15 mouse cellular contexts compared by ENCODE assay signal in genomic region chr14:20502966-20503365, GRCm38 (mm10). TPM values are rescaled to one million over a fixed set of nuclear protein-coding genes. Genes with fewer than 3 reads are reported as not detected.
A peak's percentile ranks its signal among the peaks of the same experiment; 100 is the strongest.
DNase-seq lines count a peak whose midpoint lies in the region; ATAC-seq lines count a peak whose summit lies in the region.
"Had no signal": no experiment of that assay in that cellular context is flagged by ENCODE, and none has a peak within 500 bp of the region (broad histone marks: within the 10 kb centered on the region; RNA-seq: fewer than 3 reads in every experiment).

No protein-coding gene starts in this region.

- no peak overlapping the region for H3K9ac ChIP-seq in midbrain, embryonic 14.5 days (replicated peaks; ENCODE audit: low read length)
- H3K9ac ChIP-seq: hindbrain, embryonic 14.5 days; liver, embryonic 15.5 days had no signal

- DNase-seq in heart, adult 8-10 months (ENCODE audit: low spot score): peak; percentile 14
- no peak for DNase-seq in heart, postnatal 36 days
- peak; percentile 51 for DNase-seq in 3T3-L1 (ENCODE audit: low read depth, low spot score)
- DNase-seq in R1 (ENCODE audit: low read depth, low spot score): peak; percentile 16
- no peak for DNase-seq in liver
- no peak for DNase-seq in midbrain, embryonic 14.5 days
- no peak for DNase-seq in embryo, embryonic 9.5 days (ENCODE audit: extremely low spot score)
- DNase-seq: cerebellum, adult 18-20 months; left cerebral cortex, postnatal 4 days; thymus, postnatal 25 days had no signal

- no peak overlapping the region for H3K4me3 ChIP-seq in midbrain, embryonic 14.5 days (replicated peaks; ENCODE audit: low read depth, low read length)
- H3K4me3 ChIP-seq: liver, embryonic 15.5 days had no signal

- H3K4me2 ChIP-seq in midbrain, embryonic 14.5 days (ENCODE audit: low read length): no peak overlapping the region
- H3K4me2 ChIP-seq: hindbrain, embryonic 14.5 days; liver, embryonic 15.5 days; midbrain, embryonic 11.5 days had no signal

- intact Hi-C loops in heart, postnatal 36 days (cut with DNase I): no loop called here

- WGBS in midbrain, embryonic 14.5 days: 96% methylated on average over 10 of the region's 10 CpGs

- H3K27ac ChIP-seq in midbrain, embryonic 14.5 days (replicated peaks; ENCODE audit: low read depth, low read length): no peak overlapping the region
- H3K27ac ChIP-seq: hindbrain, embryonic 14.5 days; kidney, postnatal 0 days; liver, embryonic 15.5 days had no signal

- no peaks in the 10 kb centered on the region for H3K9me3 ChIP-seq in midbrain, embryonic 14.5 days (ENCODE audit: control insufficient read depth, low read length)
- H3K9me3 ChIP-seq: liver, embryonic 15.5 days had no signal

- peaks cover 31% of the 10 kb centered on the region for H3K36me3 ChIP-seq in midbrain, embryonic 14.5 days (ENCODE audit: control insufficient read depth, insufficient read depth, low read length)

- no peaks in the 10 kb centered on the region for H3K27me3 ChIP-seq in midbrain, embryonic 14.5 days (ENCODE audit: control insufficient read depth, insufficient read depth, low read length)
- H3K27me3 ChIP-seq: liver, embryonic 15.5 days had no signal

- ATAC-seq in megakaryocyte, adult 5-6 weeks (ENCODE audit: poor library complexity, severe bottlenecking): peak; percentile 62
- ATAC-seq in midbrain, embryonic 14.5 days (ENCODE audit: low FRiP score, low TSS enrichment): no peak

- no peaks in the 10 kb centered on the region for H3K4me1 ChIP-seq in midbrain, embryonic 14.5 days (ENCODE audit: control insufficient read depth, insufficient read depth, low read length)
- H3K4me1 ChIP-seq: liver, embryonic 15.5 days had no signal

RNA-seq across cellular contexts. Expression of gene Mss51, which starts 6.3 kb away (rescaled TPM):
- total RNA-seq in heart, adult 8-10 months (2022): under 1 TPM; 0.31 to 0.65 (median 0.38) TPM
- total RNA-seq in heart, postnatal 36 days (2021): under 1 TPM; 0.41 to 0.58 TPM
- 1.2 and 3.2 TPM in 2 replicates for total RNA-seq in megakaryocyte, adult 5-6 weeks (2015)
- total RNA-seq in megakaryocyte, adult 5-6 weeks (2017): 0.51 and 0.85 TPM in 2 replicates
- 0.27 and 0.49 TPM in 2 replicates for polyA plus RNA-seq in midbrain, embryonic 14.5 days (2014; fragmentation: Nextera tagmentation; extraction: Ambion mirVana)

RNA-seq across cellular contexts. Expression of gene Anxa7, which starts 23.0 kb away (rescaled TPM):
- 10 to 100 TPM; 49.3 to 61.6 (median 56.0) TPM for total RNA-seq in heart, adult 8-10 months (2022)
- 10 to 100 TPM; 52.3 to 55.4 TPM for total RNA-seq in heart, postnatal 36 days (2021)
- 99.1 and 113 TPM in 2 replicates for total RNA-seq in megakaryocyte, adult 5-6 weeks (2015)
- 117 and 128 TPM in 2 replicates for total RNA-seq in megakaryocyte, adult 5-6 weeks (2017)
- 9.4 and 11.6 TPM in 2 replicates for polyA plus RNA-seq in midbrain, embryonic 14.5 days (2014; fragmentation: Nextera tagmentation; extraction: Ambion mirVana)

RNA-seq across cellular contexts. Expression of gene Ppp3cb, which starts 43.4 kb away (rescaled TPM):
- total RNA-seq in heart, adult 8-10 months (2022): 10 to 100 TPM; 64.5 to 69.8 (median 69.3) TPM
- total RNA-seq in heart, postnatal 36 days (2021): 10 to 100 TPM; 64.4 to 65.0 TPM
- 142 and 144 TPM in 2 replicates for total RNA-seq in megakaryocyte, adult 5-6 weeks (2015)
- 64.6 and 86.8 TPM in 2 replicates for total RNA-seq in megakaryocyte, adult 5-6 weeks (2017)
- polyA plus RNA-seq in midbrain, embryonic 14.5 days (2014; fragmentation: Nextera tagmentation; extraction: Ambion mirVana): 119 and 122 TPM in 2 replicates

RNA-seq across cellular contexts. Expression of gene Cfap70, which starts 50.9 kb away (rescaled TPM):
- total RNA-seq in heart, adult 8-10 months (2022): not detected
- total RNA-seq in heart, postnatal 36 days (2021): not detected
- not detected in 2 replicates for total RNA-seq in megakaryocyte, adult 5-6 weeks (2015)
- total RNA-seq in megakaryocyte, adult 5-6 weeks (2017): not detected in 2 replicates
- 0.38 and 1.00 TPM in 2 replicates for polyA plus RNA-seq in midbrain, embryonic 14.5 days (2014; fragmentation: Nextera tagmentation; extraction: Ambion mirVana)
- polyA plus RNA-seq: liver, embryonic 15.5 days had no signal

Comparison
In these comparisons a context has a peak if more than half of its experiments do, and no peak if none do; other contexts are left out.
1. DNase-seq: peak in heart, adult 8-10 months (single experiment), 3T3-L1 (single experiment) and R1 (single experiment); none in heart, postnatal 36 days (0 of 2), liver (single experiment), midbrain, embryonic 14.5 days (single experiment) and embryo, embryonic 9.5 days (single experiment).